Mouse (Mus musculus): ENCODE results near the gene Rdh1. TPM values are rescaled to one million over a fixed set of nuclear protein-coding genes. Genes with fewer than 3 reads are reported as not detected.
"Not testable (repeated sequence)": the region's sequence is repeated elsewhere in the genome, so short reads cannot be mapped to it uniquely, and the experiment has no call there.

Gene Rdh1
- total RNA-seq, 2 experiments from 2014 or later: not detected

DNA sequence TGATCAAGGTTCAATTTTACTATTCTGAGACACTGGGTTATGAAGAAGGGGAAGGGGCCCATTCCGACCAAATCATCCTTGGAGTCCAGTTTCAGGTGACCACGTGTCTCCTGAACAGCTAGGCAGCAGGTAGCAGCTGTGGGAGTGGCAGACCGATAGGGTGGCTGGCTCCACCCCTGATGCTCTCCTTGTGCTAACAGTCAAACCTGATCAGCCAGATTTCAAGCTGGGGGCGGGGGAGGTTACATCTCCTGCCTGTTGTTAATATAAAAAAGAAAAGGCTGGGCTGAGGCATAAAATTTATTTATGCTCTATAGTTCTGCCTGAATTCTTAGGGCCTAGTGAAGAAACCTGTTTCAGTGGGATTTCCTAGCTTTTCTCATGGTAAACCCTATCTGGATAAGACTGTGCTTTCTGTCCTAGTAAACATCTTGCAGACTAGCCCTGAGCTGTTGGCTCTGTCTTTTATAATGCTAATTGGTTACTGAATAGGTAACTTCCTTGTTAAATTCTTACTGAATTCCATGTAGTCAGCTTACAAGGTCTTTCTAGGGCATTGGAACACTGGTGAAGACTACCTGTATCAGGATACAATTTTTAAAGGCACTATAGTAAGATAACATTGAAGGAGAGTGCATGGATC, 57.9 kb downstream of the Rdh1 start:
- ATAC-seq (replicated peaks; ENCODE audit: low FRiP score, poor library complexity, severe bottlenecking): not testable (repeated sequence)

Other genes with a start within 250 kb of the Rdh1 start
- not detected in 2 replicates for gene Ndufa4l2, start 244.8 kb upstream of the Rdh1 start, total RNA-seq (2015; ENCODE audit: low replicate concordance)
- gene Ndufa4l2, start 244.8 kb upstream of the Rdh1 start, total RNA-seq (2017; ENCODE audit: low replicate concordance): not detected in 2 replicates
- 17.2 and 28.1 TPM in 2 replicates for gene Shmt2, start 237.3 kb upstream of the Rdh1 start, total RNA-seq (2015; ENCODE audit: low replicate concordance)
- 21.4 and 24.8 TPM in 2 replicates for gene Shmt2, start 237.3 kb upstream of the Rdh1 start, total RNA-seq (2017; ENCODE audit: low replicate concordance)
- not detected in 2 replicates for gene Nxph4, start 225.2 kb upstream of the Rdh1 start, total RNA-seq (2015; ENCODE audit: low replicate concordance)
- gene Nxph4, start 225.2 kb upstream of the Rdh1 start, total RNA-seq (2017; ENCODE audit: low replicate concordance): not detected in 2 replicates
- gene Lrp1, start 138.6 kb upstream of the Rdh1 start, total RNA-seq (2015; ENCODE audit: low replicate concordance): 19.7 and 21.6 TPM in 2 replicates
- 11.5 and 13.1 TPM in 2 replicates for gene Lrp1, start 138.6 kb upstream of the Rdh1 start, total RNA-seq (2017; ENCODE audit: low replicate concordance)
- 11.5 and 26.8 TPM in 2 replicates for gene Stat6, start 116.7 kb upstream of the Rdh1 start, total RNA-seq (2015; ENCODE audit: low replicate concordance)
- gene Stat6, start 116.7 kb upstream of the Rdh1 start, total RNA-seq (2017; ENCODE audit: low replicate concordance): 11.3 and 16.6 TPM in 2 replicates
- gene Nemp1, start 92.8 kb upstream of the Rdh1 start, total RNA-seq (2015; ENCODE audit: low replicate concordance): 73.5 and 83.4 TPM in 2 replicates
- 69.6 and 83.2 TPM in 2 replicates for gene Nemp1, start 92.8 kb upstream of the Rdh1 start, total RNA-seq (2017; ENCODE audit: low replicate concordance)
- 2.5 TPM in 1 of 2 replicates, not detected in the other for gene Nab2, start 91.2 kb upstream of the Rdh1 start, total RNA-seq (2015; ENCODE audit: low replicate concordance)
- 1.7 and 3.1 TPM in 2 replicates for gene Nab2, start 91.2 kb upstream of the Rdh1 start, total RNA-seq (2017; ENCODE audit: low replicate concordance)
- 0.84 TPM in 1 of 2 replicates, not detected in the other for gene Myo1a, start 54.6 kb upstream of the Rdh1 start, total RNA-seq (2015; ENCODE audit: low replicate concordance)
- 2.3 and 3.5 TPM in 2 replicates for gene Myo1a, start 54.6 kb upstream of the Rdh1 start, total RNA-seq (2017; ENCODE audit: low replicate concordance)
- gene Tac2, start 35.2 kb upstream of the Rdh1 start, total RNA-seq (2015; ENCODE audit: low replicate concordance): 51.1 and 56.6 TPM in 2 replicates
- 20.4 and 22.6 TPM in 2 replicates for gene Tac2, start 35.2 kb upstream of the Rdh1 start, total RNA-seq (2017; ENCODE audit: low replicate concordance)
- gene Zbtb39, start 20.2 kb upstream of the Rdh1 start, total RNA-seq (2015; ENCODE audit: low replicate concordance): 0.72 and 2.9 TPM in 2 replicates
- 1.3 TPM in 1 of 2 replicates, not detected in the other for gene Zbtb39, start 20.2 kb upstream of the Rdh1 start, total RNA-seq (2017; ENCODE audit: low replicate concordance)
- not detected in 2 replicates for gene Gpr182, start 8.0 kb upstream of the Rdh1 start, total RNA-seq (2015; ENCODE audit: low replicate concordance)
- gene Gpr182, start 8.0 kb upstream of the Rdh1 start, total RNA-seq (2017; ENCODE audit: low replicate concordance): not detected in 2 replicates
- not detected in 2 replicates for gene Rdh16f1, start 66 bp downstream of the Rdh1 start, total RNA-seq (2015; ENCODE audit: low replicate concordance)
- not detected in 2 replicates for gene Rdh16f1, start 66 bp downstream of the Rdh1 start, total RNA-seq (2017; ENCODE audit: low replicate concordance)
- gene Rdh9, start 16.7 kb downstream of the Rdh1 start, total RNA-seq (2015; ENCODE audit: low replicate concordance): not detected in 2 replicates
- not detected in 2 replicates for gene Rdh9, start 16.7 kb downstream of the Rdh1 start, total RNA-seq (2017; ENCODE audit: low replicate concordance)
- not detected in 2 replicates for gene Rdh16, start 41.4 kb downstream of the Rdh1 start, total RNA-seq (2015; ENCODE audit: low replicate concordance)
- not detected in 2 replicates for gene Rdh16, start 41.4 kb downstream of the Rdh1 start, total RNA-seq (2017; ENCODE audit: low replicate concordance)
- gene Rdh19, start 90.2 kb downstream of the Rdh1 start, total RNA-seq (2015; ENCODE audit: low replicate concordance): not detected in 2 replicates
- gene Rdh19, start 90.2 kb downstream of the Rdh1 start, total RNA-seq (2017; ENCODE audit: low replicate concordance): not detected in 2 replicates
- not detected in 2 replicates for gene Rdh16f2, start 106.8 kb downstream of the Rdh1 start, total RNA-seq (2015; ENCODE audit: low replicate concordance)
- gene Rdh16f2, start 106.8 kb downstream of the Rdh1 start, total RNA-seq (2017; ENCODE audit: low replicate concordance): not detected in 2 replicates
- gene Rdh7, start 129.1 kb downstream of the Rdh1 start, total RNA-seq (2015; ENCODE audit: low replicate concordance): not detected in 2 replicates
- gene Rdh7, start 129.1 kb downstream of the Rdh1 start, total RNA-seq (2017; ENCODE audit: low replicate concordance): not detected in 2 replicates
- not detected in 2 replicates for gene Sdr9c7, start 138.8 kb downstream of the Rdh1 start, total RNA-seq (2015; ENCODE audit: low replicate concordance)
- gene Sdr9c7, start 138.8 kb downstream of the Rdh1 start, total RNA-seq (2017; ENCODE audit: low replicate concordance): not detected in 2 replicates
- gene Hsd17b6, start 247.9 kb downstream of the Rdh1 start, total RNA-seq (2015; ENCODE audit: low replicate concordance): not detected in 2 replicates
- gene Hsd17b6, start 247.9 kb downstream of the Rdh1 start, total RNA-seq (2017; ENCODE audit: low replicate concordance): not detected in 2 replicates

Measured in erythroid progenitor cell, adult 5-6 weeks (primary cell).